Mouse (Mus musculus) fibroblast of lung, adult 2 months (primary cell): ENCODE measurements at regions not wholly inside any gene's neighbourhood (a gene's known extent, or its start where the extent isn't known, plus 50 kb on each side); places are given as distances from the start of the nearest gene placed in this dataset.

ENCODE experiments used
- DNase-seq: peaks from one replicate; pipeline ENCODE4 v3.0.0-alpha.2; 2011; ENCODE audit warnings: low read depth

DNA sequence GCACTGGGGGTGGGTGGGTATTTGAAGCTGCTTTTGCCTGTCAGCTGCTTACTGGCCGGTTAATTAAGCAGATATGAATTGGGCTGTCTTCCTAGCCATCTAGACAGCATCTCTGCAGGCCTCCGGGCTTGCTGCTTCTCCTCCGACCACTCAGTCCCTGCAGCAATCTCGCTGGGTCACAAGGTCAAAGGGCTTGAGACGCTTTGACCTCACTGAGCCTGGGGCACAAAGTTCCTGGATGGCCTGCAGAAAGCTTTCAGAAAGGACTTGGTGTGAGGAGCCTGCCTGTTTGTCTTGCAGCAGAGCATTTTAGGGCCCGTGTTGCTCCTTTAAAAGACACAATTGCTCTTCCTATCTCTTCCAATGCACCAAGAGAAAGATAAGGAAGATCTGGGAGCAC, 83.7 kb upstream of the Ppp2r5a start:
- DNase-seq = no peak

- DNase-seq = no peak
These were observed 81.8 kb upstream of the Ppp2r5a start for GRCm38 (mm10) chr1:191484726-191485425.

DNA sequence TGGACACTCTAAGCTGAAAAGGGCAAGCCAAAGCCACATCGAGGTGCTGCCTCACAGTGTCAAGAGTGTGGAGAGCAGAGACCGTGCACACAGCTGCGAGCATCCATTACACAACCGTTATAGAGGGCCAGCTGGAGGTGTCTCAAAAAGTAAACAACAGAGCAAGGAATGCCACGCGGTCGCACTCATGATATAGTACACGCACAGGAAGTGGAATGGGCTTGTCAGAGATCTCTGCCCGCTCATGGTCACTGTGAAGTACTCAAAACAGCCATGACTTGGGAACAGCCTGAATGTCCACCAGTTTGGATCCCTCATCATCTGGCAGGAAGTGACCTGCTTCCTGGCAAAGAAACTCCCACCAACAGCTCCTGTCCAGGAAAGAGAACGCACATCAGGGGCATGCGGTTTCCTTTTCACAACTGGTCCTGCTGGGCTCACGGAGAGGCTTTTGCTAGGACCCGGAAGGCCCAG, 76.9 kb upstream of the Ppp2r5a start:
- no peak for DNase-seq

- DNase-seq = peak; percentile 16
These were observed 69.5 kb upstream of the Ppp2r5a start for GRCm38 (mm10) chr1:191472551-191472950.

DNA sequence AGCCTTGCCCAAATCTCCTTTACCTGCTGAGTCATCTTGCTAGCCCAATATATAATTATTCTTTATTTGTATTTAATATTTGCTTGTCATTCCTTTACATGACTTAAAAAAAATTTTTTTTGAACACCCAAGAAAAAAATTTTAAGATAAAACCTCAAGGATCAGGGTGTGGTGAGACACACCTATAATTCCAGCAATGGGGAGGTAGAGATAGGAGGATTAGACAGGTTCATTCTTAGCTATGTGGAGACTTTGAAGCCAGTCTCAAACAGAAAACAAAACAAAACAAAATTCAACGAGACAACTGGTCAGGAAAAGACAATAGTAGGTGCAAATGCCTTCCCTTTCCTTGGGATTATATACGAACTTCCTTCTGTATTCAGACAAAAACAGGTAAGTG, 68.4 kb upstream of the Ppp2r5a start:
- DNase-seq = no peak

DNA sequence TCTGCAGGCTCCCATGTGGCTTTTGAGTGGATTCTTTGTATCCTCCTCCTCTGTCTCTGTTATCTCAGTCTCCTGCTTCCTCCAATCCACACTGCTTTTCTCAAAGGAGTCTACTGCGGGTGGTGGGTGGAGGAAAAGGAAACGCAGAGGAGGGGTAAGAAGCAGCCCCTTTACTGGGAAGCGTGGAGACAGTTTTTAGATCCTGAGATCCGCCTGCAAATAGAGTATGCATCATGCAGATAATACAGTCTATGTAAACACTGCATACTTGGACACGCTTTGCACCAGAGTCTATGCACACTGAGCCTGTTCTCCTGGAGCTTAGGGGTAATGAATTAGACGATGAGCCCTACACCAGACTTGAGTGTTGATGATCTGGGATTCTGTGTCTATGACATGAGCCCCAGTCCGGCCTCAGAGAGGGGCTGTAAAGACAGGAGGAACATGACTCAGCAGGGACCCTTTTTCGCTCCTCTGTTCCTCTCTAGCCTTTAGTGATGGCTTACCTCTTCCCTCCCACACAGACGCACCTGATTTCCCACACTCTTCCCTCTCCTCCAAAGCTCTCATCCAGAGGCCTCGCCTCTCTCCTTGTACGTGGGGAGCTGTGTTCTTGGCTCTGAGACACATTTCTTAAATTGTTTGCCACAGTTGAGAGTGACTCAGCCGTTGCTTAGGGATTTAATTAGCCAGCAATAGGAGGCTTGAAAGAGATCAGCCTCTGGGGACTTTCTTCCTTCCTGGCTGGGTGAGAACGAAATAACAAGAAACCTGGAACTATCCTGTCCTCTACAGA, 67.3 kb upstream of the Ppp2r5a start:
- DNase-seq = peak; percentile 32

DNA sequence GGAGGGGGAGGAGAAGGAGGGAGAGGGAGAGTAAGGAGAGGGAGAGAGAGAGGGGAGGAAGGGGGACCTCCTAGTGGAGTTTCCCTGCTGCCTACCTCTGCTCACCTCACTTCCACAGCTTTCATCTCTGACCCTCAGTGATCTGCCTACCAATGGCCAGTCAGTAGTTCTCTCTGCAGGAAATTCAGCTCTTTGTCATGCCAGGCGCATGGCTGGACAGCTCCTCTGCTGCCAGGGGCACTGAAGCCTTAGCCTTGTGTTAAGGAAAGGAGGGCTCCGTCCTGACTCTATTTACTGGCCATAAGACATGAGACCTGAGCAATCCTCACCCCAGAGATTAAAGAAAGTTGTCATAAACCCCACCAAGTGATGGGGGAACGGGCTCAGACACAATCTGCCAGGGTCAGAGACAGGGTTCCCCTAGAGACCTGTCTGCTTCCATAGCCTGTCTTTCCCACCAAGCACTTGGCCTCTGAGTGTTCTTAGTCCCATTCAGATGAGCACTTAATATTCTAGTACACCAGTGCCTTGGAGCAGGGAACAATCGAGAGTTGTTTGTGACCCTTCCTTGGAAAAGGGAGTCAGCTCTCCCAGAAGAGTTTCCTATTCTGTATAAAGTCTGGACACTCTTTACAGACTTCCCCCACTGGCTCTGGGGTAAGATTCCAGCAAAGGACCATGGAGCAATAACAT, 65.9 kb upstream of the Ppp2r5a start:
- DNase-seq = no peak

DNA sequence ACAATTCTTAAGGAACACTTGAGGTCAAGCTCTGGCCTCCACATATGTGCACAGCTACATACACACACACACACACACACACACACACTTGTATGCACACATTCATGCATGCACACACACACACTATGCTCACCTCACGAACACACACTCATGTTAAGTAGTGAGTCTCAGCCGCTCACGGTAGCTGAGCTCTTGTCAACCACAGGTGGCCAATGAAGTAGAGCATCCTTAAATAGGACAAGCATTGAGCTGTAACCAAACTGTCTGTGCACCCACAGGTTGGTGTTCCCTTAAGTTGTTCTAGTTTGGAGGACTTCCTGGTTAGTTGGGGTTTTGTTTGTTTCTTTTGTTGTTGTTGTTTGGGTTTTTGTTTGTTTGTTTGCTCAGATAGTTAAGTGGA, 63.2 kb upstream of the Ppp2r5a start:
- no peak for DNase-seq

DNA sequence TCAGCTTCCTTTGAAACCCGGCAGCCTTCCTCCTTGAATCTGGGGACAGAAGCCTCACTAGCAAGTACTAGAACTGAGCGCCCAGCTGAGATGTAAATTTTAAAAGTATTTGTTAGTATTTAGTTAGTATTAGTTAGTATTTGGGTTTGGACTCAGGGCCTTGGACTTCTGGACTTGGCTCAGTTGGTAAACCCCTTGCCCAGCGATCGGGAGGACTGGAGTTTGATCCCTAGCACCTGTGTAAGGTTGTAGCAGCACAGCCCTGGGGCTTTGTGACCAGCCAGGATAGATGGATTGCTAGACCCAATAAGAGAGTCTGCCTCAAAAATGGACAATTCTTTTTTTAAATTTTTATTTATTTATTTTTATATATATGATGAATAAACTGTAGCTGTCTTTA, 62.7 kb upstream of the Ppp2r5a start:
- DNase-seq = no peak

DNA sequence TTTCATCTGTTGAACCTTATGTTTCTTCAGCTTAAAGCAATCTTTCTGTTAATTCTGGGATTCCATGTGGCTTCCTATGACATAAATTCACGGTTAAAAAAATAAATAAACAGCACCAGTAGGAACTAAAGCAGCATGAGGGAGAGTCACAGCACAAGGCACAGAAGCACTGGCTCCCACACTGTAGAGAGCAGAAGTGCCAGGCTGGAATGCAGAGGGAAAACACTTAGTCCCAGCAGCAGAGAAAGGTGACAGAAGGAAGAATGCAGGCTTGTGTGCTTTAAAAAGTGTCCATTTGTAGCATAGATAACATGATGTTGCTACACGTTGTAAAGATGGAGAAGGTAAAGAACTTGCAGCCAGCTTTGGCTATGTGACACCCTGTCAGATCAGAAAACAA, 62.1 kb upstream of the Ppp2r5a start:
- no peak for DNase-seq

- no peak for DNase-seq
These were observed 58.9 kb upstream of the Ppp2r5a start for GRCm38 (mm10) chr1:191461811-191462491.

GRCm38 (mm10) chr1:191459066-191459465, 56.0 kb upstream of the Ppp2r5a start:
- DNase-seq = no peak

DNA sequence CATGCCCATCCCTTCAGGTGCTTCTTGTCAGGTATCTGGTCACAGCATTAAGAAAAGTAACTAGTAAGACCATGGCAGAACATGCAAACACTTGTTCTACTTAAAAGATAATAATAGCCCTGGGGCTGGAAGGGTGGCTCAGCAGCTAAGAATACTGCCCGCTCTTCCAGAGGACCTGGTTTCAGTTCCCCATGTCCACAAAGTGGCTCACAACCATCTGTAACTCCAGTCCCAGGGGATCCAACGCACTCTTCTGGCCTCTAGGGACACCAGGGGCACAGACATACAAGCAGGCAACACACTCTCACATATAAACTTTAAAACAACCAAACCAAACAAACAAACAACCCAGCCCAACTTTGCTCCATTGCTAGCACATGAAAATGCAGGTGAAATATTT, 55.2 kb upstream of the Ppp2r5a start:
- no peak for DNase-seq

DNA sequence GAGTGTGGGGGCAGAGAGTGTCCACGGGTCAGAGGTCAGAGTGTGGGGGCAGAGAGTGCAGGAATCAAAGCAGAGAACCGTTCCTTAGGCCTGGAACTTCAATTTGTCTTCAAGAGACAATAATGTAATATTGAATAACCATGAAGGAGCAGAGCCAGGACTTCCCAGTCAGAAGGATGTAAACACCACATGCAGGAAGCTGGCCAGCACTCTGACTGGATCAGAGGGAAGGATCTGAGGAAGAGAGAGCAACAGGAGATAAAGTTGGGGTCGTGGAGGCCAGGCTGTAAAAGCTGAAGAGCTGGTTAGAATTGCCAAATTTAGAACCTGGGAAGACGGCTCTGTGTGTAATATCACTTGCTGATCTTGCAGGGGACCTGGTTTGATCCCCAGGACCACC, 54.0 kb upstream of the Ppp2r5a start:
- DNase-seq = no peak

- no peak for DNase-seq
These were observed 51.5 kb upstream of the Ppp2r5a start for GRCm38 (mm10) chr1:191454604-191455003.

DNA sequence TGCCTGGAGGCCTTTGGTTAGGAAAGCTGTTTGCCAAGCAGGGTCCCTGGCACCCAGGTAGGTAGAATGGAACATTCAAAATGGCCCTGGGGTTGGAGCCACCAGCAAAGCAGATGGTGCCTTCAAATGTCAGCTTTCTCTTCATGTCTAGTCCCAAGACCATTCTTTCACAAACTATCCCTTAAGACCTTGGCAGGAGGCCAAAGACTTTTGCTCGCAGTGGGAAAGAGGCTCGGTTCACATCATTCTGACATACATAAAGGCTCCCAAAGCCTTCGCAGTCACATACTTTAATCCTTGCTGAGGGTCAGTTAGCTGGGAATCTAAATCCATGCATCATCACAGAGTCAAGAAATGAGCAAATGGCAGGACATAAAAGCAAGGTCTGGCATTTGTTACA, 50.5 kb upstream of the Ppp2r5a start:
- DNase-seq = no peak
